Mouse (Mus musculus) hindbrain, embryonic 11.5 days (tissue): ENCODE measurements around the gene Gnat1. TPM values are rescaled to one million over a fixed set of nuclear protein-coding genes. Genes with fewer than 3 reads are reported as not detected.
A peak's percentile ranks its signal among the peaks of the same experiment; 100 is the strongest.

ENCODE experiments used
- ATAC-seq: fragments of 200-750 bp; cut with Nextera tagmentation; 2 replicates; pipeline ENCODE4 v1.8.0; 2017; ENCODE audit warnings: mild to moderate bottlenecking, moderate TSS enrichment, moderate library complexity; ENCODE audit not compliant: low FRiP score
- DNase-seq: peaks from one replicate; pipeline ENCODE4 v3.0.0-alpha.2; 2015; ENCODE audit warnings: low spot score
- H3K27ac ChIP-seq: fragments of 300-500 bp; sonication (generic); 2 replicates; pipeline ENCODE4 v1.5.1; 2014; ENCODE audit warnings: mild to moderate bottlenecking, low read depth, low read length
- H3K27me3 ChIP-seq: fragments of 300-500 bp; sonication (generic); 2 replicates; pipeline ENCODE4 v1.6.1; 2014; ENCODE audit warnings: mild to moderate bottlenecking, low read length, moderate library complexity, mixed read lengths; ENCODE audit not compliant: control insufficient read depth, insufficient read depth
- H3K36me3 ChIP-seq: fragments of 300-500 bp; sonication (generic); 2 replicates; pipeline ENCODE4 v1.6.1; 2014; ENCODE audit warnings: mild to moderate bottlenecking, low read length, moderate library complexity, mixed read lengths; ENCODE audit not compliant: control insufficient read depth, insufficient read depth
- H3K4me1 ChIP-seq: fragments of 300-500 bp; sonication (generic); replicated peaks from 2 replicates; pipeline ENCODE4 v1.6.1; 2014; ENCODE audit warnings: low read length, mixed read lengths; ENCODE audit not compliant: control insufficient read depth, insufficient read depth
- H3K4me2 ChIP-seq: fragments of 300-500 bp; sonication (generic); replicated peaks from 2 replicates; pipeline ENCODE4 v1.6.1; 2014; ENCODE audit warnings: mild to moderate bottlenecking, low read depth, low read length
- H3K4me3 ChIP-seq: fragments of 300-500 bp; sonication (generic); 2 replicates; pipeline ENCODE4 v1.5.1; 2014; ENCODE audit warnings: low read depth, low read length
- H3K9ac ChIP-seq: fragments of 300-500 bp; sonication (generic); 2 replicates; pipeline ENCODE4 v1.6.1; 2014; ENCODE audit warnings: low read depth, low read length
- H3K9me3 ChIP-seq: fragments of 300-500 bp; sonication (generic); 2 replicates; pipeline ENCODE4 v1.6.1; 2016; ENCODE audit warnings: low read length; ENCODE audit not compliant: control insufficient read depth
- WGBS: fragments of 180-500 bp; shearing (Covaris S2); extraction: QIAGEN DNeasy Blood & Tissue Kit; methylation state at CpG from one replicate; pipeline ENCODE4 v1.1.7; 2014; 5-methylcytosine and 5-hydroxymethylcytosine counted together
- polyA plus RNA-seq: library from polyadenylated mRNA; unstranded; fragments of >200 nt; fragmentation: Nextera tagmentation; extraction: Ambion mirVana; gene quantifications from 2 replicates; pipeline ENCODE4 v1.2.1, GENCODE M21; 2014

The Gnat1 gene
- polyA plus RNA-seq, 1 experiment from 2014 or later: 1.2 TPM

- no peak overlapping the region for H3K4me2 ChIP-seq
Measured at GRCm38 (mm10) chr9:107696845-107697610, 17.5 kb upstream of the Gnat1 start.

GRCm38 (mm10) chr9:107696106-107696479, 16.6 kb upstream of the Gnat1 start:
- no peaks in the 10 kb centered on the region for H3K9me3 ChIP-seq
- DNase-seq (no peak), ATAC-seq (no peak)
- peak overlapping the region; percentile 51 for H3K27ac ChIP-seq
- no peak overlapping the region for H3K9ac ChIP-seq
- H3K4me1 ChIP-seq: peaks cover 40% of the 10 kb centered on the region
- H3K4me2 ChIP-seq: no peak overlapping the region
- H3K36me3 ChIP-seq: 0 out of 2 replicates have a peak, but pooled peaks cover 3% of the 10 kb centered on the region
- no peak overlapping the region for H3K4me3 ChIP-seq
- 0 out of 2 replicates have a peak, but pooled peaks cover 4% of the 10 kb centered on the region for H3K27me3 ChIP-seq
- WGBS: 41% methylated on average over 6 of the region's 6 CpGs

More at GRCm38 (mm10) chr9:107696845-107697610, 17.5 kb upstream of the Gnat1 start:
- Histone ChIP-seq H3K36me3 (no peaks in the 10 kb centered on the region), H3K27ac (0 out of 2 replicates have a peak overlapping the region, but pooled peaks have one; percentile 30), H3K9ac (0 out of 2 replicates have a peak overlapping the region, but pooled peaks have one; percentile 19), H3K4me1 (peaks cover 40% of the 10 kb centered on the region), H3K27me3 (0 out of 2 replicates have a peak, but pooled peaks cover 4% of the 10 kb centered on the region), H3K9me3 (no peaks in the 10 kb centered on the region), H3K4me3 (no peak overlapping the region)
- DNase-seq (peak; percentile 44), ATAC-seq (no peak)
- WGBS: 17% methylated on average over 9 of the region's 9 CpGs

- H3K9me3 ChIP-seq: no peaks in the 10 kb centered on the region
- no peak overlapping the region for H3K4me3 ChIP-seq
- H3K9ac ChIP-seq: no peak overlapping the region
- 0 out of 2 replicates have a peak, but pooled peaks cover 3% of the 10 kb centered on the region for H3K36me3 ChIP-seq
- no peak for DNase-seq
- H3K4me1 ChIP-seq: peaks cover 40% of the 10 kb centered on the region
- 0 out of 2 replicates have a peak, but pooled peaks cover 4% of the 10 kb centered on the region for H3K27me3 ChIP-seq
- 78% methylated on average over 12 of the region's 12 CpGs for WGBS
- ATAC-seq: no peak
- no peak overlapping the region for H3K4me2 ChIP-seq
- peak overlapping the region; percentile 51; the same call in 1 of the 2 replicates for H3K27ac ChIP-seq
Measured at GRCm38 (mm10) chr9:107695441-107696105, 16.1 kb upstream of the Gnat1 start.

GRCm38 (mm10) chr9:107694627-107695026, 15.1 kb upstream of the Gnat1 start:
- Histone ChIP-seq H3K27ac (no peak overlapping the region), H3K27me3 (0 out of 2 replicates have a peak, but pooled peaks cover 4% of the 10 kb centered on the region)
- ATAC-seq: no peak

GRCm38 (mm10) chr9:107693433-107693987, 14.0 kb upstream of the Gnat1 start:
- no peak overlapping the region for H3K27ac ChIP-seq
- 0 out of 2 replicates have a peak, but pooled peaks cover 3% of the 10 kb centered on the region for H3K36me3 ChIP-seq
- no peak for DNase-seq
- H3K9me3 ChIP-seq: no peaks in the 10 kb centered on the region
- H3K9ac ChIP-seq: no peak overlapping the region
- no peak overlapping the region for H3K4me2 ChIP-seq
- 0 out of 2 replicates have a peak, but pooled peaks cover 4% of the 10 kb centered on the region for H3K27me3 ChIP-seq
- ATAC-seq: no peak
- H3K4me1 ChIP-seq: peaks cover 23% of the 10 kb centered on the region
- no peak overlapping the region for H3K4me3 ChIP-seq
- WGBS: 64% methylated on average over 4 of the region's 4 CpGs

More at GRCm38 (mm10) chr9:107694627-107695026, 15.1 kb upstream of the Gnat1 start:
- H3K4me3 ChIP-seq: no peak overlapping the region
- H3K4me1 ChIP-seq: peaks cover 34% of the 10 kb centered on the region
- no peak for DNase-seq
- no peaks in the 10 kb centered on the region for H3K9me3 ChIP-seq
- WGBS: 79% methylated on average over 7 of the region's 7 CpGs
- H3K36me3 ChIP-seq: 0 out of 2 replicates have a peak, but pooled peaks cover 3% of the 10 kb centered on the region
- H3K9ac ChIP-seq: no peak overlapping the region
- H3K4me2 ChIP-seq: no peak overlapping the region

GRCm38 (mm10) chr9:107692785-107693184, 13.3 kb upstream of the Gnat1 start:
- H3K9ac ChIP-seq: no peak overlapping the region
- no peaks in the 10 kb centered on the region for H3K9me3 ChIP-seq
- ATAC-seq (no peak), DNase-seq (no peak)
- H3K4me1 ChIP-seq: peaks cover 21% of the 10 kb centered on the region
- H3K4me2 ChIP-seq: no peak overlapping the region
- H3K27me3 ChIP-seq: 0 out of 2 replicates have a peak, but pooled peaks cover 4% of the 10 kb centered on the region
- H3K27ac ChIP-seq: no peak overlapping the region
- 0 out of 2 replicates have a peak, but pooled peaks cover 3% of the 10 kb centered on the region for H3K36me3 ChIP-seq
- 77% methylated on average over 5 of the region's 5 CpGs for WGBS
- H3K4me3 ChIP-seq: no peak overlapping the region

GRCm38 (mm10) chr9:107690391-107690790, 10.9 kb upstream of the Gnat1 start:
- WGBS: 83% methylated on average over 8 of the region's 8 CpGs
- peaks cover 2% of the 10 kb centered on the region; the same call in 1 of the 2 replicates for H3K4me1 ChIP-seq

GRCm38 (mm10) chr9:107688939-107689338, 9.4 kb upstream of the Gnat1 start:
- no peaks in the 10 kb centered on the region for H3K27me3 ChIP-seq
- 81% methylated on average over 7 of the region's 7 CpGs for WGBS
- no peak overlapping the region for H3K4me3 ChIP-seq
- H3K4me1 ChIP-seq: peaks cover 2% of the 10 kb centered on the region; the same call in 1 of the 2 replicates
- H3K9me3 ChIP-seq: no peaks in the 10 kb centered on the region
- no peak overlapping the region for H3K27ac ChIP-seq
- H3K36me3 ChIP-seq: 0 out of 2 replicates have a peak, but pooled peaks cover 3% of the 10 kb centered on the region
- ATAC-seq (no peak), DNase-seq (no peak)
- no peak overlapping the region for H3K9ac ChIP-seq
- H3K4me2 ChIP-seq: no peak overlapping the region

More at GRCm38 (mm10) chr9:107690391-107690790, 10.9 kb upstream of the Gnat1 start:
- Histone ChIP-seq H3K36me3 (0 out of 2 replicates have a peak, but pooled peaks cover 3% of the 10 kb centered on the region), H3K27me3 (0 out of 2 replicates have a peak, but pooled peaks cover 2% of the 10 kb centered on the region), H3K9ac (no peak overlapping the region), H3K9me3 (no peaks in the 10 kb centered on the region), H3K4me3 (no peak overlapping the region), H3K27ac (no peak overlapping the region), H3K4me2 (no peak overlapping the region)
- ATAC-seq (no peak), DNase-seq (no peak)
